Mouse (Mus musculus) heart, embryonic 10.5 days (tissue): ENCODE data around the gene Cyp2ab1. TPM values are rescaled to one million over a fixed set of nuclear protein-coding genes. Genes with fewer than 3 reads are reported as not detected.

Experiments
- polyA plus RNA-seq: library from polyadenylated mRNA; unstranded; fragments of >200 nt; fragmentation: Nextera tagmentation; extraction: Ambion mirVana; gene quantifications from 2 replicates; pipeline ENCODE4 v1.2.1, GENCODE M21; 2016

Cyp2ab1 gene
- polyA plus RNA-seq, 1 experiment from 2014 or later: not detected

Other genes starting within 250 kb of the Cyp2ab1 start
- 23.8 and 30.3 TPM in 2 replicates for gene Klhl24, start 227.9 kb downstream of the Cyp2ab1 start, polyA plus RNA-seq
- gene Yeats2, start 184.3 kb downstream of the Cyp2ab1 start, polyA plus RNA-seq: 30.1 and 38.0 TPM in 2 replicates
- 0.94 and 1.8 TPM in 2 replicates for gene Map6d1, start 84.0 kb downstream of the Cyp2ab1 start, polyA plus RNA-seq
- gene Parl, start 23.0 kb downstream of the Cyp2ab1 start, polyA plus RNA-seq: 97.5 and 115 TPM in 2 replicates
- 60.6 and 65.7 TPM in 2 replicates for gene Abcc5, start 101.0 kb upstream of the Cyp2ab1 start, polyA plus RNA-seq
- gene Eif2b5, start 173.4 kb upstream of the Cyp2ab1 start, polyA plus RNA-seq: 107 and 125 TPM in 2 replicates
- 24.0 and 28.6 TPM in 2 replicates for gene Dvl3, start 191.6 kb upstream of the Cyp2ab1 start, polyA plus RNA-seq
- gene Ap2m1, start 210.1 kb upstream of the Cyp2ab1 start, polyA plus RNA-seq: 529 and 565 TPM in 2 replicates
- 49.9 and 51.7 TPM in 2 replicates for gene Abcf3, start 223.2 kb upstream of the Cyp2ab1 start, polyA plus RNA-seq